Mouse (Mus musculus) cerebellum, postnatal 36 days (tissue): Measurements from ENCODE around the gene Lin37.

Experiments
- DNase-seq, 2 experiments: peaks; one replicate each; pipeline ENCODE4 v3.0.0; 2021 to 2022; ENCODE audit warnings: mixed read lengths in 2 of 2

The Lin37 gene

GRCm38 (mm10) chr7:30559443-30559954, at the start of gene Lin37:
Gene Lin37, minus strand, starts transcription at chr7:30559838.
- DNase-seq: peak; percentile 98 to 99

- no peak for DNase-seq
Observed at GRCm38 (mm10) chr7:30608476-30608875, 48.8 kb upstream of the Lin37 start.

- peak; percentile 48 to 58 for DNase-seq
Observed at GRCm38 (mm10) chr7:30607706-30608309, 48.2 kb upstream of the Lin37 start.

GRCm38 (mm10) chr7:30604944-30605343, 45.3 kb upstream of the Lin37 start:
- DNase-seq: no peak

GRCm38 (mm10) chr7:30604424-30604823, 44.8 kb upstream of the Lin37 start:
- no peak for DNase-seq

GRCm38 (mm10) chr7:30602583-30602982, 42.9 kb upstream of the Lin37 start:
- no peak for DNase-seq

GRCm38 (mm10) chr7:30600651-30601050, 41.0 kb upstream of the Lin37 start:
- DNase-seq: no peak

GRCm38 (mm10) chr7:30599933-30600353, 40.3 kb upstream of the Lin37 start:
- peak; percentile 97 for DNase-seq

GRCm38 (mm10) chr7:30598786-30599185, 39.1 kb upstream of the Lin37 start, which contains the start of gene Zbtb32:
Gene Zbtb32, minus strand, starts transcription at chr7:30598909.
- no peak for DNase-seq

GRCm38 (mm10) chr7:30596811-30597210, 37.2 kb upstream of the Lin37 start:
- DNase-seq: no peak

- DNase-seq: no peak
Observed at GRCm38 (mm10) chr7:30596093-30596492, 36.5 kb upstream of the Lin37 start.

GRCm38 (mm10) chr7:30594510-30595024, 34.9 kb upstream of the Lin37 start:
- DNase-seq: no peak

- DNase-seq: no peak
Observed at GRCm38 (mm10) chr7:30593579-30594509, 34.2 kb upstream of the Lin37 start.

GRCm38 (mm10) chr7:30592772-30593423, 33.3 kb upstream of the Lin37 start:
- DNase-seq: no peak

- no peak for DNase-seq
Observed at GRCm38 (mm10) chr7:30591605-30591951, 31.9 kb upstream of the Lin37 start.

- no peak for DNase-seq
Observed at GRCm38 (mm10) chr7:30590927-30591604, 31.4 kb upstream of the Lin37 start.

GRCm38 (mm10) chr7:30589435-30590301, 30.0 kb upstream of the Lin37 start:
- DNase-seq: peak; percentile 83 to 84

GRCm38 (mm10) chr7:30588676-30589434, 29.2 kb upstream of the Lin37 start, which contains the start of gene Kmt2b:
Gene Kmt2b, minus strand, starts transcription at chr7:30588726.
- DNase-seq: peak; percentile 93 to 97

- no peak for DNase-seq
Observed at GRCm38 (mm10) chr7:30587842-30588667, 28.4 kb upstream of the Lin37 start.
